Mouse (Mus musculus): ENCODE results near the gene Pitpnm3.

Gene Pitpnm3

DNA sequence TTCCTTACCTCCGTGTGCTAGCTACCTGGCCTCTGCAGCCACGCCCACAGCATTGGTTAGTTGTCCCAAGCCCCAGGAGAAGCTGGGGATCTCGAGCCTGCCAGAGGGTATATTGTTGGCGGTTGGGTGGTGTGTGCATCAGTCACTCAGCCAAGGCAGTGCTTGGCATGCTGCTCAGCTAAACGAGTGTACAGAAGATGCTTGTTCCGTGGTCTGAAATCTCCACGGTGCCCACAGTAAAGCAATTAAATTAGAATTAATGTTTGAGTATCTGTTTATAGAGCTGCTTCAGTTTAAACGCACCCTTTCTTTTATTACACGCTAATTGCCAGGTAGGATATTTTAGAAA, 118.4 kb downstream of the Pitpnm3 start:
- no peak for DNase-seq (ENCODE audit: low spot score)

- DNase-seq (ENCODE audit: low spot score): no peak
Measured at GRCm38 (mm10) chr11:72016518-72017252, 118.9 kb downstream of the Pitpnm3 start.

DNA sequence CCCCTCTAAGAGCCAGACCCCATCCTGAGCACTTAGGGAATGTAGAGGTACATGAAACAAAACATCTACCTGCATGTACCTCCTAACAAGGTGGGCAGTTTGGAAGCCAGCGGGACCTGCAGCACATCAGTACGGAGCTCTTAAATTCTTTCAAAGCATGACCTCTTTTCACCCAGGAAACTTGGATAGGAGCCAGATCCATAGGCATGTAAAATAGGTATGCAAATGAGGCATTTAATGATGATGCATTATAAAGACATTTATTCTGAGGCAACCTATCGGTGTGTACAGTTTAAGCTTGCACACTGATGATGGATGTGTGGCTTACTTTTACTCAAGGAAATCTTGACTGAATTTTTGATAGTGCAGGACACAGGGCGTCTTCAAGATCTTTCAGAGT, 120.9 kb downstream of the Pitpnm3 start:
- no peak for DNase-seq (ENCODE audit: low spot score)

DNA sequence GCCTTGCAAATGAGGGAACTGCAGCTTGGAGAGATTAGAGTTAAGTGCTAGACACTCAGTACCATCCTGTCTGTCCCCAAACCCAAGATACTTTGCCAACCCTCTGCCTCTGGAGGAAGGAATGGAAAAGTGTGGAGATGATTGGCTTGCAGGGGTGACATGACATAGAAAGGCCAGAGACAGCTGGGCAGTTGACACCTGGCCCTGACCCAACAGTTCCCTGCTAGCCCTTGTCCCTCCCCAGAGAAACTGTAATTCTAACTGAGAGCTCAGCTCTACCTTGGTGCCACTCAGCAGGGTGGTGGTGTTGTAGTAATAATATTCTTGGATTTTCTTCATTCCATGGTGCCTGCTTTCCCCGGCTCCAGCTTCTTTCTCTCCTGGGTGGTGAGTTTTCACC, 123.6 kb downstream of the Pitpnm3 start:
- DNase-seq (ENCODE audit: low spot score): no peak

DNA sequence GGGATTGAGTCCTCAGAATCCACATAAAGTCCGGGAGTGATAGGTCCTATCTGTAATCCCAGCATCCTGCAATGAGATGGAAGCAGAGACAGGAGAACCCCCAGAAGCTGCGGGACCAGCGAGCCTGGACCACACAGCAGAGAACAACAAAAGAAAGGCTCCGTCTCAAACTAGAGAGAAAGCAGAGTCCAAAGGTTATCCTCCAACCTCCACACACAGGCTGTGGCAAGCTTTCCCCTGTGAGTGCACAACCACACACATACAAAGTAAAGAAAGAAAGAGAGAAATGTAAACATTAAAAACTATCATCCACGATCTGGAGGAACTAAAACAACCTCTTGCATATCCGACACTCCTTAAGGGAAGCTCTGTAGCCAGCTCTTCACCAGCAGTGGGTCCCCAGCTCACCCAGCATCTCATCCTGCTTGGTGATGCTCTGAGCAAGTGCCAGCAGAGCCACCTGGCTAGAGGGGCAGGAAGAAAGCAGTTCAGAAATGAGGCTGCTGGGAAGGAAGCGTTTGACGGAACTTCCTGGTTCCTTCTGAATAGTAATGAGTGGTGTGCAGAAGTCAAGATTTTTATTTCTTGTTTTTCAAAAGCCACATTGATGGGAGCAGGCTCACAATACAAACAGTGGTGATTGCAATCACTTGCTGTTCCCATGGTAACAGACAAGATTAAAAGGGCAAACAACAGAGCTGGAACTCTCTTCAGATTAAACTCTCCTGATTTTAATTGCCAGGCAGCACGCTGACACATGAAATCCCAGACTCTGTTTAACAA, 124.4 kb downstream of the Pitpnm3 start:
- no peak for DNase-seq (ENCODE audit: low spot score)

DNA sequence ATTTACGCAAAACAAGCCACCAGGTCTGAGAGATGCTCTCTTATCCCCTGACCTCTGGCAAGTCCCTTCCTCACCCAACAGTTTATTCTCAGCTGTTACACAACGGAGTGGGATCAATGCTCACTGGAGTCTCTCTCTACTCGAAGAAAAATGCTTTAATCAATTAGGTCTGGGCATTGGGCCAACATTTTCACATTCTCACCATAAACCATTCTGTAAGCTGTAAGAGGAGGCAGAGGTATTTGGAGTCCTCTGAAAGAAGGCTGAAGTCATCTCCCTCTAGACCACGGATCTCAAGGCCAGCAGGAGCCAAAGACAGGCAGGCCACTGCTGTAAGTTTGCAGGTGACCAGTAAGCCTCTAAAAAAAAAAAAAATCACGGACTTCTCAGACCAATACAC, 125.2 kb downstream of the Pitpnm3 start:
- DNase-seq (ENCODE audit: low spot score): no peak

DNA sequence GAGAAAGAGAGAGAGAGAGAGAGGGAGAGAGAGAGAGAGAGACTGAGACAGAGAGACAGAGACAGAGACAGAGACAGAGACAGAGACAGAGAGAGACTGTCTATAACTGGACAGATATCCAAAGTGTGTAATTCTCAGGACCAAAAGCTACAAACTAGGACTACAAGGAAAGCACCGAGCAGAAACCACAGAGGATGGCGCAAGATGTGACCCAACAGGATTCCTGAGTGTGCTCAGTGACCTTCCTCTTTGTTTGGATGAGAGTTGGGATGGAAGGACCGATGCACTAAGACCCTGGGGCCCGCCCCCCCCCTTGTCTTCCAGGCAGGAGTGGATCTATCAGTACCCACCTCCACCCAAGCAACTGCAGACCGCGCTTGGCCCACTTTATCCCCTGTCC, 130.0 kb downstream of the Pitpnm3 start:
- no peak for DNase-seq (ENCODE audit: low spot score)

- DNase-seq (ENCODE audit: low spot score): no peak
Measured at GRCm38 (mm10) chr11:72003171-72003570, 132.4 kb downstream of the Pitpnm3 start.

DNA sequence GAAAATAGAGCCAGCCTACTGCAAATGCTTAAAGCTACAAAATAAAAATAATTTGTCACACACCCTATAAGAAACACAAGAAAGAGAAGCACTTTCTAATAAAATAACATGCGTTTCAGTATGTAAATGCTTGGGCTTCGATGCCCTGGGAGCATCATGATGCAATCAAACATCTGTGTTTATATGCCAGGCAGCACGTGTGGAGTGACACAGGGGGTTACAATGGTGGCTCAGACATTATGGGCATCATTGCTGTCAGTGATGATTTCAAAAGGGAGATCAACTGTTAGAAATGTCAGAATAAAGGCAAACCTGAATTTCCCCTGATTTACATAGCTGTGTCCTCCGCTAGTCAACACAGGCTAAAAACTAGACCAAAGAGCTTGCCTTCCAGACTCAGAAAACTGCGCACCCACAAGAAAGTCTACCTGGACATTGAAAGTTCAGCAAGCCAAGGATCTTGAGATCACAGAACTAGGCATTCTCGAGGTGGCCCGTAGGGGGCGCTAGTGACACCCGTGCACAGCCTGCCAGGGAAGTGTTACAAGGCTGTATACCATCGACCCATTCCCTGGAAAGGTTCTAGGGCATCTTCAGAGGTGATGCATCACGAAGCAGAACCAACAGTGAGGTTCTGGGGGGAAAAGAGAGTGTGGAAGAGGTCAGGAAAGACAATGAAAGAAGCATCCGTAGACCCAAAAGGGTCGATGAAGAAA, 133.3 kb downstream of the Pitpnm3 start:
- no peak for DNase-seq (ENCODE audit: low spot score)

DNA sequence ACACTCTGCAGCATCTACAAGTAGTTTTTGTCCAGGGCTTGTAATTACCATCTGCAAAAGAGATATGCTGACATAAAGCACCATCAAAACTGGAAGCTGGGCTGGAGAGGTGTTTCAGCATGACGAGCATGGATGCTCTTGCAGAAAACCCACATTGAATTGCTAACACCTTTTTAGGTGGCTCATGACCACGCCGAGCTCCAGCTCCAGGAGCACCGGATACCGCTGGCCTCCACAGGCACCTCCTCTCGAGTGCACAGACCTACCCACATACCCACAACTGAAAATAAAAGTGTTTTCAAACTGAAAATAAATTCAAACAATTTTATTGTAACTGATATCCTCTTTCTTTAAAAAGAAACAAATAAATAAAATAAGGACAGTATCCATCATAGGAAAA, 135.4 kb downstream of the Pitpnm3 start:
- DNase-seq (ENCODE audit: low spot score): no peak

All from embryo, embryonic 10.5 days (tissue).